Mouse (Mus musculus) urinary bladder, postnatal 36 days (tissue): ENCODE measurements at regions not wholly inside any gene's neighbourhood (a gene's known extent, or its start where the extent isn't known, plus 50 kb on each side); places are given as distances from the start of the nearest gene placed in this dataset.
A peak's percentile ranks its signal among the peaks of the same experiment; 100 is the strongest.

ENCODE experiments used
- DNase-seq, 2 experiments: peaks; one replicate each; pipeline ENCODE4 v3.0.0; 2022; ENCODE audit warnings: low spot score in 2 of 2, mixed read lengths in 1 of 2

DNA sequence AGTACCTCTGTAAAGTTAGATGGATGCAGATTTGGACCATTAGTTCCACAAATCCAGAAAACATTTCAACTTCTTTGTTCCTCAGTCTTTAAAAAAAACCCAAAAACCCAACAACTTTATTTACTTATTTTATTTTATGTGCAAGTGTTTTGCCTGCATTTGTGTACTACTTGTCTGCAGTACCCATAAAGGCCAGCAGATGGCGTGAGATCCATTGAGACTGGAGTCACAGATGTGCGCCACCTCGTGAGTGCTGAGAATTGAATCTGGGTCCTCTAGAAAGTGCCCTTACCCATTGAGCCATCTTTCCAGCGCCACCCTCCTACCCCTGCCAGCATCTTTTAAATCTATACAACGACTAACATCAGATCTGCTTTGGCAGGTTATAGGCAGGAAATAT, 53.0 kb downstream of the Gm12689 start:
- no peak for DNase-seq

DNA sequence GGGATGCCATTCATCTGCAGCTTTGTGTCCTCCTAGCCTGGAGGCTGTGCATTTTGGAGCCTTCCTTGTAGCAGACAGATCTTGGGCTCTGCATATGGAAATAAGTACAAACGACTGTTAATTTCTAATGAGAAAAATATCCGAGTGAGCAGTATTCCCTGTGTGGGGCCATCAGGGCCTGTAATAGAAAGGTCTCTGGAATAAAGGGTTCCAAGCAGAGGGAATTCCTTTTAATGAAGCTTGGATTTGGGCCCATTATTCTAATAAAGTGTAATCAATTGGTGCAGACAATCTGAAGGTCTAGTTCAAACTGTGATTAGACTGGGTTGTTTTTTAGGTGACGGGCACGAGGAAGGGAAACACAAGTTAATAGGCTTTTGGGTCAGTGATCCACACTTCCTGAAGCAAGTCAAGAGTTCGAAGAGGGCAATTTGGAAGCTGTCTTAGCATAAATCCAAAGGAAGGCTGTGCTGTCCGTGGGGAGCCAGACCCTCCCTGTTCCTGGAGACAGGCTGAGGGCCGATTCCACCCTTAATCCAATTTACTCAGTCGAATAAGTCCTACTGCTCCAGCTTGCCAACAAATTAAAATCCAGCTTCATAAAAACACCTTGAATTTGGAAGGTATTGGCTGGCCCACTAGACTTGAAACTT, 57.5 kb downstream of the Gm12689 start:
- no peak for DNase-seq

DNA sequence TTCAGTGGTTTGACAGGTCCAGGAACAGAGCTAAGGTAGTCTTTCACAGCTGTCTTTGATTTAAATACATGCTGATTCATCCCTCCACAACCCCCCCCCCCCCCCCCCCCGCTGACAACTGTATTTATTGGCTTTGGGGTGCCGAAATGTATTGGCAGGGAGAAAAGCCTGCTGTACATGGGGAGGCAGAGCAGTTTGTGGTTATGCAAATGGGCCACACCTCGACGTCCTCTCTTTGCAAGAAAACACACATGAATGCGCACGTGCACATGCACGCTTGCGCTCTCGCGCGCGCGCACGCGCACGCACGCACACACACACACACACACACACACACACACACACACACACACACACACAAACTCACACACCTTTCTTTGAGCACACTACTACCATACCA, 58.5 kb downstream of the Gm12689 start:
- DNase-seq = no peak

DNA sequence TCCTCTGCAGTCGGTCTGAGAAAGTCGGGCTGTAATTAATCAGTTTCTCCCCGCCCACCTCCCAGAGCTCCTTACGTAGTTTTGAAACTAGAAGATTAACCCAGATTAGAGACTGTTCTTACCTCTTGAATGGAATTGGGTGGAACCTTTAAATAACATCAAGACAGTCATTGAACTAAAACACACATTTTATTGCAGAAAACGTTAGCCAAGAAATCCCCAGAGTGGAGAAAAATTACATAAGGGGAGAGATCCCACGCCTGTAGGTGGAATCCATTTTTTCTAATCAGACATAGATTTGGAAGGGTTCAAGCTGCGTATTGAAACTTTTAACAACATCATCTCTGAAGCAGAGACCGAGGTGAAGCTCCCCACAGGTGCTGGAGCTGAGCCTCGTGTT, 59.1 kb downstream of the Gm12689 start:
- DNase-seq = no peak

DNA sequence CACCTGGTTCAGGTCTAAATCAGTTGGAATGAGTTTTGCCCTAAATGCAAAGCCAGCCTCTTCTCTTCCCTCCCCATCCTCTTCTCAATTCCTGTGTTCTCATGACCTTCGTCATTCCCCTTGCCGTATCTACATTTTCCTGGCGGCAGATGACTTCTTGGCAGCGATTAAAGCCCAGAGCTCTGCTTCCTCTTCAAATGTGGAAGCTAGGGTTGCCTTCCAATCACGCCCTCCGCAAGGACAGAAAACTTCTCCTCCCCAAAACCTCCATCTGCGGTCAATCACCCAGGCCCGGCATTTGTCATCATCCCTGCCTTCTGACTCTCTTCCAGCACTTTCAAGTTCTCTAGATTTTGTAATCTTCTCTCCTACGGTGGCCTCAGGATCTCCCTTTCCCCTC, 72.3 kb downstream of the Gm12689 start:
- DNase-seq = no peak

DNA sequence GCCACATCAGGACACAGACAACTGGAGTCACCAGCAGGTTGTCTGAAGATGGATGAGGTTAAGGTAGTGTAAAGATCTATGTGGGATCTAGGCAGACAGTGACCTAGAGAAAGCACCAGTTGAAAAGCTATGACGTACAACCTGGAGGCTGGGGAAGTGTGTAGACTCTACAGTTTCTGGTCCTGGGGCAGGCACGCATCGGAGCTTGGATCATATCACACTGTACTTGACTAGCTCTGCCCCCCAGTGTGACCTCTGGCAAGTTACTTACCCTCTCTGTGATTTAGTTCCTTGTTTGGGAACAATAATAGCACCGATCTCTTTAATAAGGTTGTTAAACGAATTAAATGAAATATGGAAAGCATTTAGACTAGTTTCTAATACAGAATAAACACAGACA, 75.5 kb downstream of the Gm12689 start:
- no peak for DNase-seq

DNA sequence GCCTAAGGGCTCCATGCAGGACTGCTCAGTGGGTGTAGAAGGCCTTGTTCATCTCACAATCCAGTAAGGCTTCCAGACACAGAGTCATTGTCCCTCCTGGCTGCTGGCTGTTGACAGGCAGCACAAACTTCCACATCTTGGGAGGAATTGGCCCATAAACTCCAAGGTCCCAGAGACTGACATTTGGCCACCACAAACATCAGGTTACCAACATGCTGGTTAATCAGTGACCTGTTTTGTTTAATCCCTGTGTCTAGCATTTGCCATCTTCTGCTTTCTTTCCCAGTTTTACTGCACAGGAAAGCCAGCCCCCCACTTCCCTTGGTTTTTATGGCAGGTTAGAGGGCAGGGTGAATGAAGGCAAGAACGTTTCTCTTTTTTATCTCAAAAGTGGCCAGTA, 80.5 kb downstream of the Gm12689 start:
- DNase-seq = no peak

DNA sequence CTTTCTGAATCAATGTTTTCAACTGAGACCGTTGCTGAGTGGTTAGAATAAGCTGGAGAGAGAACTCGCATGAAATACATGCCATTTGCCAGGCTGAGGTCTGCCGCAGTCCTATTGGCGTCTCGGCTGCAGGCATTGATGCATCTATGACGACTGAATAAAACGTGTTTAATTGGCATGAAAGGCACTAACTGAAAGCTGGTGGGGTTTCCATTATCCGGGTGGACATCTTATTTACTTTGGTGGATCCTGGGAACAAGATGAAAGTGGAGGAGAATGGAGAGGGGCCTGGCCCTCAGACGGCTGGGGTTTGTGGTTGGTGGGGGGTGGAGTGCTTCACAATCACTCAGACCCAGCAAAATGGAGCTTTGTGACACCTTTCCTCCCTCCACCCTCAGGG, 81.2 kb downstream of the Gm12689 start:
- DNase-seq = no peak

DNA sequence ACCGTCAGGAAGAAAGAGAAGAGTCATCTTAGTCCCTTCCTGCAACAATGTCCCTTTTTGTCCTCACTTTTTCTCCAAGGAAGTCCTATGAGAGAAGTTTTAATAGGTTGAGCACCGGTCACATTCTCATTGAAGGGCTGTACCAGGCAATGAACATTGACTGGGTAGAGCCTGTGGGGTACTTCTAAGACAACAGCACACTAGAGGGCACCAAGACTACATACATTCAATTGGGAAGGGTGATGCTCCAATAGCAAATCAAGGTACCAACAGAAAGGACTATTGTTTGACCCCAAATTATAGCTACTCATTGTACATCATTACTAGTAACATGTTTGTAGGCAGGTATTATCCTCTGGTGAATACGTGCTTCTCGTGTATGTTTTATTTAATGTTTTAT, 84.3 kb downstream of the Gm12689 start:
- DNase-seq = no peak

DNA sequence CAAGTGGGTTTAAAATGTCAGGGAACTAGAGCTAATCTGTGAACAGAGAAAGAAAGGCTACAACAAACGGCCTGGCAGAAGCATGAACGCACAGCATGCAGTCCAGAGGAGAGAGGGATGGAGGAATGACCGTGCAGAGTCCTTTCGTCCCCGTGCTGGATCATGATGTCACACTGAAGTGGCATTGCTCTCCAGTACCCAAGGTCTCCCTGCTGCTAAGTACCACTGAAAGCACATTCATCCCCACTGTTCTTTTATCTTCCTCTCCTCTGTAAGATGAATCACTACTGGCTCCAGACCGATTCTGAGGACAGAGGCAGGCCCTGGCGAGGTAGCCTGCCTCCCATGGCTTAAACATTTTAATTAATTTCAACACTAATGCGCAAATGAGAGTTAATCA, 89.7 kb downstream of the Gm12689 start:
- no peak for DNase-seq

DNA sequence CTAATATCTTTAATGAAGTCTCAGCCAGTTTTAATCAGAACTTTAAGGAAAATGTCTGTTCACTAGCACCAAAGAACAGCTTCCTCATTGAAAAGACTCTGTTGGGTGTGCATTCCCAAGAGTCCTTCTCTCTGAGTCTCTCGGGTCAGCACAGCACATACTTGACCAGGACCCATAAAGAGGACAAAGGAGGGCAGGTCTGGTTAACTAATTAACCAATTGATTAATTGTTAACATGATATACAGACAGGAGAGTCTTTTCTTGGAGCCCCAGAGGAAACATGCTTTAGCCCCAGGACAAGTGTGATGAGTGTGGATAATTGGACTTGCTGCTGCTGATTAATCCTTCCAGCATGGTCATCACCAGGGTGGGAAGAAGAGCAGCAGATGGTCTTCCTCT, 93.7 kb downstream of the Gm12689 start:
- DNase-seq = no peak

DNA sequence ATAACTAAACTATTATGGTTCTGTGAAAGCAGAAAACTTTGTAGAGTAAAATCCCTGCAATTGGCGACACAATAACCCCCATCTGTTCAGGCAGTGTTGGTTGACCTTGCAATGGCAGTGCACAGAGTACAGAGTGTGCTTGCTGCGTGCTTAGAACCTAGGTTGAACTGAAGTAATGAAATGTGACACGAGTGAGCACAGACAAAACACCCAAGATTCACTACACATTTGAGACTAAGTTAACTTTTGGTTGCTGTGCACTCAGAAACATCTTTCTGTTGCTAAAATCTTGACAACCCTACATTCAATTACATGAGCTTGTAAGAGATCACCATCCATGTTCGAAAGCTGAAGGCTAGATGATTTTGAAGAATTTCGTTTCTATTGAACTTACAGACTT, 97.3 kb downstream of the Gm12689 start:
- DNase-seq = no peak

DNA sequence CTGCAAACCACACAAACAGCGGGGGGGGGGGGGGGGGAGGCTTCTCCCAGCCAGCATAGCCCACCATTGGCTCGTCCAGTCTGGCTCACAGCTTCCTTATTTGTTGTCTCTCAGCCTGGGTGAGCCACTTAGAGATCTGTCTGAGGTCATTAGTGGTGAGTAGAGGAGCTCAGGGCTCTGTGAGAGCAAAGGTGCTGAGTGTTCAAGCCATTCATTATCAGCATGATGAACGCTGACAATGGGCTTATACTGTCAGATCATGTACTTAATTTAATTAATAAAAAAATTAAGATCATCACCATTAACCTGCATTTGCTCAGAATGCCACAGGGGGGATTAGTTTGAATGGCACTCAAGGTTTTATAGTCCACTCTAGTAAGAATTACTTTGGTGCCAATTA, 98.5 kb downstream of the Gm12689 start:
- DNase-seq = no peak

DNA sequence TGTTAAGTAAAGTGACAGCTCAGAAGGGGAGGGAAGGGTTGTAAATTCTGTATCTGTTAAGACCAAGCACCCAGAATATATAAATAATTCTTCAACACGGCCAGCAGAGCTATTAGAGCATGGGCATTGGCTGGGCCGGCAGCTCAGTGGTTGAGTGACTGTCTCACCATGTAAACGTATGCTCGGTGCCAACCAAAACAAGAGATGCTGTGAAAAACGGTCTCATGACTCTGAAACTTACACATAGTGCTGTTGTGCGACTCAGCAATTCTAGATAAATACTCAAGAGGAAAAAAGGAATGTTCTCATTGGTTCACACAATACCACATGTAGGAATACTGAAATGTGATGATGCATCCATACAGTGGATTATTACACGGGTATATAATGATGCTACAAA, 111.8 kb downstream of the Gm12689 start:
- DNase-seq = no peak

DNA sequence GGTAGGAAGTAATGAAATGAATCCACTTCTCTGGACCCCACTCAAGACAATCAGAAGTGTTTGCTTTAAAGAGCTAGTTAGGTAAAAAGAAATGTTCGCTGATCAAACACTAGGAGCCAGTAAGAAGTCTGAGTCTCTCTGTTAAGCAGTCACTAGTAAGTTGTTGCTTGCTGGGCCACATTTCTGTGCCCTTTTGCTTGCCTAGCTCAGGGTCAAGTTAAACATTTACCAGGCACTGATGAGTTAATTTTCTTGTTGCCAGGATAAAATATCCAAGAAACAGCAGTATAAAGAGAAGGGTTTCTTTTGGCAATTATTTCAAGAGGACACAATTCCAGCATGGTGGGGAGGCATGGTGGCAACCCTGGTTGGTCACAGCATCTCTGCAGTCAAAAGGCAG, 127.7 kb downstream of the Gm12689 start:
- DNase-seq = no peak

DNA sequence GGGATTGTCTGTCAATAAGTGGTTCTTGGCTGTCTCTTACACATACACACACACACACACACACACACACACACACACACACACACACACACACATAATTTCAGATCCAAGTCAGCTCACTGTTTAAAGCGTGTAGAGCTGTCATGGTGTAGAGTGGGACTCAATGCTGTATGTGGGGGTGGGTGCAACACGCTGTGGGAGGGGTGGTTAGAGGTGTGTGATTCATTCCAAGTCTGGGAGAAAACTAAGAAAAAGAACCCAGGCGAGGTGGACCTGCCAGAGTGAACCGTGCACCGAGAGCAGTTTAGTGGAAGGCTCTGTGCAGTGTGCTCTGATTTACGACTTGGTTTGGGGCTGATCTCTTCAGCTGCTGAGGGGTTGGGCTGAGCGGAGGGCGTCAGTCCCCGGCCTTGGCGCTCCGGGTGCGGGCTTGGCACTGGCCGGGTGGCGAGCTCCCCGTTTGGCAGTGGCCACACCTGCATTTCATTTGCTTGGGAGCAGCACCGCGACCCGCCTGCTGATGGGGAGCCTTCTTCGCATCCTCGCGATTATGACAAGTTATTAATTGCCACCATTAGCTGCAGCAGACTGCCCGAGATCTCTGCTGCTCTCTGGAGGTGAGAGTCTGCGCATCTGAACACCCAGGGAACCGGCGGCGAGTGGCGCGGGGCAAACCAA, 149.5 kb downstream of the Gm12689 start:
- DNase-seq = peak in 1 of 2 experiments; percentile 1

DNA sequence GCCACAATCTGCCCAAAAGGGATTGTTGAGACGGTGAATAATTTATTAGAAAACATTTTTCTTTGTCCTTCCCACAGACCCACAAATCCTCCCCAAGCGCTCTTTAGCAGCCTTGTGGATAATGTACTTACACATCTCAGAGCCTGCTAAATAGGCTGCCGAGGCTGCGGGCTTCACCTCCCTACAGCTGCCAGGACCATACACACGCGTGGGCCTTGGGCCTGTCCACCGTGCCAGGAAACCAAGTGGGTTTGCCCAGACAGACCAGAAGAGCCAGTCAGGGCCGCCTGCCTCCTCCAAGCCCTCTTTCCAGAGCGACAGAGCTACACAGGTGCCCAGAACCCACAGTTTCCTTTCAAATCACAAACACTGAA, 150.0 kb downstream of the Gm12689 start:
- no peak for DNase-seq

DNA sequence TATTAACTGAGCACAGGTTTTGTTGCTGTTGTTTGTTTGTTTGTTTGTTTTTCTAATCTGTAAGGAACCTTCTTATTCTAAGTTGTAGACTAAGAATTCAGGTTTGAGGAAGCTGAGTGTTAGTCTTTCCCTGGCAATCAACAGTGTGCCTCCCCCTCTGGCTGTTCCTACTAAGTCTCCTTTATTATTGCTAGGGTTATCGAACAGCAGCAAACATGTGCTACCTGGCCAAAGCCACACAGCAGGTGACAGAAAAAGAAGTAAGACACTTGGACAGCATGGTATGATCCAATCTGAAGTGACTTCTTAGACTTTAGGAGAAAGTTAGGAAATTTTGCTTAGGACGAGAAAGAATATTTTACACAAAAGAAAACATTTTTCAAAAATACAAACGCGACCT, 163.3 kb downstream of the Gm12689 start:
- DNase-seq = no peak

DNA sequence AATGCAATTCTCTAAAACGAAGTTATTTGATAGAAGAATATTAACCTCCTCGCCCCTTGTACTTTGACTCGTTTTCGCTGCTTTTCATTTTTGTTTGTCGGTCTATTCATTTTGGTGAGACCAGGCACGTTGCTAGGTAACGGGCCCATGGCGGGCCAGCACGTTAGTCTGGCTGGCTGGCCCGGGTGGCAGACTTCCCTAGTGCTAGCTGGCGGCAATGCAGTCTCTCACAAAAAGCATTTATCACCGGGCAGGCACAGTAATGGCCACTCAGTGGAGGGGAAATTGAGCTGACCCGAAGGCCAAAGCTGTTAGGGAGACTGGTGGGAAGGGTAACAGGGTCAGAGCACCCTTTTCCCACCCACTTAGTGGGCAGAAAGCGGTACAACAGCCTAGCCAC, 163.7 kb downstream of the Gm12689 start:
- DNase-seq = no peak

DNA sequence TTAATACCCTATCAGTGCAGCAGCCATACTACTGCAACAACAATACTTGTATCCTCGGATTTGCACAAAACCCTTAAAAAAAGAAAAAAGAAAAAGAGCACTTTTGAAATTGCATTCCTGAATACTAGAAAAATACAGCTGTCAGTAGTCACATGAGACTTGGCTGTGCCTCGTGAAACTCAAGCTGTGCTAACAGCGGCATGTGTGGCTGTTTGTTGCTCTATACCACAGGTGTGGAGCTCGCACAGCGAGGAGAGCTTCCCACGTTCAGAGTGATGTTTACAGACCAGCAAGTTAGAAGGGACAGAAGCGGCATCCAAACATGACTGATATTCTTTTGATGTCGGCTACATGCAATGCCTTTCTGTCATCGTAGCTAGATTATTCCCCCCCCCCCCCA, 169.8 kb downstream of the Gm12689 start:
- DNase-seq = no peak

DNA sequence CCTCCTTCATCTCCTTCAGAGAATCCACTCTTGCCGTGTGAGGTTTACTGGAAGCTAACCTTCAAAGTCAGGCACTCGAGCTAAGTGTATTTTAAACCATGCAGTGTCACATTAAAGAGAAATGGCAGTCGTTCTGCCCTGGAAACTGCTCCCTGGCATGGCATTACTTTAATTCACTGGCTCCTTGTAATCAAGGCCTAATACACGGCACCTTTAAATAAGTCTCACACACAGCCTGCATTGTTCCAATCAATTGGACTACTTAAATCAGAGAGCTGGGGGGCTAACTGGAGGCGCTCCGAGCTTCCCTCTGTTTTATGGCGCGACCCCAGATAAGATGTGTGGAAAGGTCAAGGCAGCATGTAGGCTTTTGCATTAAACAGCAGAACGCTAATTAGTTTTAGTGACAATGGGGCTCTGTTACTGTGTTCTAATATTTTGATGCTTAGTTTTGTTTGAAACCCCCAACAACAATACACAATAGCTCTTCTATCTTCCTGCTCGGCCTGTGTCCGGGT, 180.1 kb downstream of the Gm12689 start:
- no peak for DNase-seq

DNA sequence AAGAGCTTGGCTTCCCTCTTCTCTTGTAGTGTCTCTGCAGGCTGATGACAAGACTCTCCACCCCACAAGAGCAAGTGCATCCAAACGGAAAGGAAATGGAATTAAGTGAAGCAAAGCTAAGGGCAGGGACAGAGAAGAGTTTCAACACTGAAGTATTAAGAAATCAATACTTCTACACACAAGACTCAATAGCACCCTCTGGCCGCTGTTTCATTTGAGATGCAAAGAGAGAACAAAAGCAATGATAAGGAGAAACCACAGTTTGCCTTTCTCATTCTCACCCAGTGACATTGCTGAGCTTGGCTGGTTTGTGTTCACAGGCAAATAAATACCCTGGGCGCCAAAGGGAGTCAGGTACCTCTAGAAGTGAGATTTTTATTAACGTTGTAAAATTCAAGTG, 171.8 kb upstream of the Foxd3 start:
- DNase-seq = no peak
